Mouse (Mus musculus): Measurements from ENCODE around the gene St6galnac6.

DNA sequence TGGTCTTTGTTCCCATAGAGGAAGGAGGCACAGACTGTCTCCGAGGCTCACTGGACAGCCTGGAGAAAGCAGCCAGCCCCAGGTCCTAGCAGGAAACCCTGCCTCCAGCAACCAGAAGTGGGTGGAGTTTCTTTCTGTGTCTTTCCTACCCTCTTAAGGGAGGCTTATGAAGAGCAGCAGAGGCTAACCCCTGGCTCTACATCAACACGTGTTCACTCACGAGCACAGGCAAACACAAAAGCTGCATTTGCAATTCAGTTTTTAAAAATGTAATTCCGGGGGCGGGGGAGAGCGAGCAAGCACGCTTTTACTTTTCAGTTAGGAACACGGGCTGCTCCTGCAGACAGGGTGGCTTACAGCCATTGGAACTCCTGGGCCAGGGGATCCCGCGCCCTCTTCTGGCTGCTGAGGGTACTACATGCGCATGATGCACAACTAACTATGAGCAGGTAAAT lies 3.1 kb downstream of the St6galnac6 start:
- no peak for TF ChIP-seq EP300 (IDR thresholded peaks at IDR 0.05)
- TF ChIP-seq CTCF (IDR thresholded peaks at IDR 0.05): peak; percentile 94

All from lung, postnatal 0 days (tissue).